Mouse (Mus musculus) CH12.LX (cell line): ENCODE results near the gene Gm49405. TPM values are rescaled to one million over a fixed set of nuclear protein-coding genes. Genes with fewer than 3 reads are reported as not detected.

Source experiments
- DNase-seq: peaks from one replicate; pipeline ENCODE4 v3.0.0-alpha.2; 2013; ENCODE audit errors: extremely low read depth
- H3K27ac ChIP-seq: 2 replicates; pipeline ENCODE4 v1.5.1; 2012; ENCODE audit warnings: low read depth, mild to moderate bottlenecking, control low read depth, moderate library complexity; ENCODE audit not compliant: insufficient read depth
- H3K27me3 ChIP-seq: replicated peaks from 2 replicates; pipeline ENCODE3; 2012; ENCODE audit warnings: inconsistent platforms
- H3K36me3 ChIP-seq, 2 experiments: replicated peaks in 1 of 2; 2 replicates each; pipeline versions ENCODE3 to v1.6.1; 2012; ENCODE audit warnings: inconsistent platforms in 1 of 2, low read length in 1 of 2, mild to moderate bottlenecking in 1 of 2, mixed read lengths in 1 of 2, moderate library complexity in 1 of 2; ENCODE audit not compliant: control insufficient read depth in 1 of 2, insufficient read depth in 1 of 2
- H3K4me1 ChIP-seq, 2 experiments: 2 replicates each; pipeline ENCODE4 v1.6.1; 2012; ENCODE audit warnings: inconsistent platforms in 1 of 2, moderate library complexity in 1 of 2; ENCODE audit not compliant: insufficient read depth in 2 of 2, control insufficient read depth in 1 of 2
- H3K4me2 ChIP-seq: 2 replicates; pipeline ENCODE4 v1.6.1; 2012; ENCODE audit warnings: low read depth, mild to moderate bottlenecking, control low read depth; ENCODE audit not compliant: poor library complexity, insufficient read depth, severe bottlenecking
- H3K4me3 ChIP-seq, 3 experiments: fragments of 150-350 bp in 1 of 3; sonication (generic) in 1 of 3; replicated peaks in 1 of 3; 2 replicates each; pipeline versions ENCODE3 to v1.5.1; 2011 to 2012; ENCODE audit warnings: low read depth in 2 of 3, low read length in 2 of 3, mild to moderate bottlenecking in 2 of 3, moderate library complexity in 2 of 3, control low read depth in 1 of 3, improper control_type of control experiment in 1 of 3, inconsistent platforms in 1 of 3, mixed read lengths in 1 of 3; ENCODE audit not compliant: poor library complexity in 1 of 3
- H3K79me2 ChIP-seq: replicated peaks from 2 replicates; pipeline ENCODE4 v1.6.1; 2012; ENCODE audit warnings: mild to moderate bottlenecking, moderate library complexity; ENCODE audit not compliant: control insufficient read depth, poor library complexity, insufficient read depth, severe bottlenecking; ENCODE audit errors: extremely low read depth
- H3K9ac ChIP-seq: 2 replicates; pipeline ENCODE4 v1.6.1; 2012; ENCODE audit warnings: low read depth, mild to moderate bottlenecking, control low read depth, moderate library complexity; ENCODE audit not compliant: insufficient read depth
- H3K9me3 ChIP-seq: replicated peaks from 2 replicates; pipeline ENCODE3; 2012; ENCODE audit warnings: low read length, inconsistent platforms, mixed read lengths
- CHD1 ChIP-seq: IDR thresholded peaks from 2 replicates; pipeline ENCODE4 v1.6.1; 2012; ENCODE audit warnings: low read depth, low read length, improper control_type of control experiment, inconsistent platforms
- CHD2 ChIP-seq: IDR thresholded peaks from 2 replicates; pipeline ENCODE4 v1.6.1; 2011; ENCODE audit warnings: low read length, improper control_type of control experiment
- CTCF ChIP-seq, 2 experiments: IDR thresholded peaks in 1 of 2; conservative IDR thresholded peaks in 1 of 2; 2 replicates each; pipeline ENCODE4 v1.5.1; 2011 to 2012; ENCODE audit warnings: low read depth in 2 of 2, low read length in 2 of 2, improper control_type of control experiment in 1 of 2, inconsistent platforms in 1 of 2, mild to moderate bottlenecking in 1 of 2, moderate library complexity in 1 of 2
- ELF1 ChIP-seq: IDR thresholded peaks from 2 replicates; pipeline ENCODE4 v1.6.1; 2014; ENCODE audit warnings: low read depth, mild to moderate bottlenecking, inconsistent platforms, low read length, improper control_type of control experiment
- EP300 ChIP-seq: IDR thresholded peaks from 2 replicates; pipeline ENCODE4 v1.6.1; 2011; ENCODE audit warnings: low read length, improper control_type of control experiment
- GABPA ChIP-seq: IDR thresholded peaks from 2 replicates; pipeline ENCODE4 v1.6.1; 2012; ENCODE audit warnings: low read depth, low read length, improper control_type of control experiment, inconsistent platforms; ENCODE audit not compliant: insufficient replicate concordance
- HCFC1 ChIP-seq: IDR thresholded peaks from 2 replicates; pipeline ENCODE4 v1.6.1; 2012; ENCODE audit warnings: low read depth, mild to moderate bottlenecking, inconsistent platforms, low read length, improper control_type of control experiment
- IRF4 ChIP-seq: IDR thresholded peaks from 2 replicates; pipeline ENCODE4 v1.6.1; 2014; ENCODE audit warnings: low read depth, mild to moderate bottlenecking, inconsistent platforms, low read length, improper control_type of control experiment
- JUN ChIP-seq: IDR thresholded peaks from 2 replicates; pipeline ENCODE4 v1.6.1; 2011; ENCODE audit warnings: low read depth, mild to moderate bottlenecking, low read length, improper control_type of control experiment, moderate library complexity; ENCODE audit not compliant: insufficient read depth
- JUND ChIP-seq: conservative IDR thresholded peaks from 2 replicates; pipeline ENCODE4 v1.6.1; 2011; ENCODE audit warnings: low read depth, low read length, improper control_type of control experiment
- KAT2A ChIP-seq: IDR thresholded peaks from 2 replicates; pipeline ENCODE4 v1.6.1; 2012; ENCODE audit warnings: low read length, improper control_type of control experiment, inconsistent platforms; ENCODE audit not compliant: insufficient replicate concordance
- MAX ChIP-seq: IDR thresholded peaks from 2 replicates; pipeline ENCODE4 v1.6.1; 2011; ENCODE audit warnings: low read length, improper control_type of control experiment
- MAZ ChIP-seq: IDR thresholded peaks from 2 replicates; pipeline ENCODE4 v1.6.1; 2012; ENCODE audit warnings: low read depth, mild to moderate bottlenecking, inconsistent platforms, low read length, improper control_type of control experiment, moderate library complexity
- MEF2A ChIP-seq: IDR thresholded peaks from 2 replicates; pipeline ENCODE4 v1.6.1; 2014; ENCODE audit warnings: low read depth, mild to moderate bottlenecking, inconsistent platforms, low read length, improper control_type of control experiment, borderline replicate concordance
- MXI1 ChIP-seq: IDR thresholded peaks from 2 replicates; pipeline ENCODE4 v1.6.1; 2011; ENCODE audit warnings: mild to moderate bottlenecking, low read depth, low read length, improper control_type of control experiment
- MYC ChIP-seq: IDR thresholded peaks from 2 replicates; pipeline ENCODE4 v1.6.1; 2011; ENCODE audit warnings: low read depth, mild to moderate bottlenecking, improper control_type of control experiment, low read length
- NELFE ChIP-seq: IDR thresholded peaks from 2 replicates; pipeline ENCODE4 v1.6.1; 2011; ENCODE audit warnings: low read depth, low read length, improper control_type of control experiment
- PAX5 ChIP-seq: IDR thresholded peaks from 2 replicates; pipeline ENCODE4 v1.6.1; 2012; ENCODE audit warnings: low read length, inconsistent platforms, mixed read lengths
- POLR2A ChIP-seq: IDR thresholded peaks from 2 replicates; pipeline ENCODE4 v1.6.1; 2011; ENCODE audit warnings: low read depth, mild to moderate bottlenecking, improper control_type of control experiment, low read length
- RCOR1 ChIP-seq: conservative IDR thresholded peaks from 2 replicates; pipeline ENCODE4 v1.6.1; 2012; ENCODE audit warnings: low read depth, mild to moderate bottlenecking, inconsistent platforms, low read length, improper control_type of control experiment
- SIN3A ChIP-seq: IDR thresholded peaks from 2 replicates; pipeline ENCODE4 v1.6.1; 2012; ENCODE audit warnings: low read length, improper control_type of control experiment, inconsistent platforms
- SMC3 ChIP-seq: IDR thresholded peaks from 2 replicates; pipeline ENCODE4 v1.6.1; 2011; ENCODE audit warnings: low read depth, low read length, improper control_type of control experiment
- TCF12 ChIP-seq: IDR thresholded peaks from 2 replicates; pipeline ENCODE4 v1.6.1; 2014; ENCODE audit warnings: low read depth, mild to moderate bottlenecking, inconsistent platforms, low read length, improper control_type of control experiment
- USF1 ChIP-seq: IDR thresholded peaks from 2 replicates; pipeline ENCODE4 v1.6.1; 2014; ENCODE audit warnings: low read depth, mild to moderate bottlenecking, inconsistent platforms, low read length, improper control_type of control experiment
- ZKSCAN1 ChIP-seq: IDR thresholded peaks from 2 replicates; pipeline ENCODE4 v1.6.1; 2012; ENCODE audit warnings: low read depth, inconsistent platforms, low read length, improper control_type of control experiment, borderline replicate concordance
- dilution Hi-C: fragments of 300-500 bp; cut with MboI; formaldehyde crosslinking; loops from 2 replicates; pipeline ENCODE4 v1.14.3; 2020; ENCODE audit warnings: low sequenced_read_pairs; ENCODE audit not compliant: extremely low pct_unique_long_range_greater_than_20kb, extremely low pct_ligation_motif_present
- in situ Hi-C: fragments of 300-500 bp; cut with MboI; formaldehyde crosslinking; loops from 3 replicates; pipeline ENCODE4 v1.14.3; 2019; ENCODE audit warnings: low sequenced_read_pairs, low pct_ligation_motif_present, low pct_unique_long_range_greater_than_20kb, mixed read lengths
- polyA plus RNA-seq: library from polyadenylated mRNA; unstranded; fragments of >175 nt; gene quantifications from 2 replicates; pipeline ENCODE4 v1.2.1, GENCODE M21; 2012; ENCODE audit warnings: low read depth; ENCODE audit not compliant: insufficient read length
- total RNA-seq, 2 experiments: library from RNA; depleted of rRNA; stranded (reverse); fragments of 300-350 nt in 1 of 2; fragments of >200 nt in 1 of 2; gene quantifications; 2 replicates each; pipeline ENCODE4 v1.2.3; 2012 to 2014

Gm49405 gene
- total and polyA plus RNA-seq, 3 experiments, result 0.99 to 2.7 (median 2.0) TPM

DNA sequence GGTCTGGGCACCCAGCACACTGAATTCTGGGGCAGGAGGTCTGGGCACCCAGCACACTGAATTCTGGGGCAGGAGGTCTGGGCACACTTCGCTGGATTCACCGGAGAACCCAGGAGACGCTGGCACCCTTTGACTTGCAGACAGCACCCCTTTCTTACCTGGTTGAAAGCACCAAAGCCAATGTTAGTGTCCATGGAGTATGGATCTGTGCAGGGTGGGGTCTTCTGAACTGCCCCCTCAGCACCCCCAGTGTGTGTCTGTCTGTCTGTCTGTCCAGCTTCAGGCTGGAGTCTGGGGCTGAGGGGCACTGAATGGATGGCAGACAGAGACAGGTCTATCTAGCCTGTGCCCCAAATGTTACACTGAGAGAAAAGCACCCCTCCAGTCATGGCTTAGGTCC lies 8.9 kb upstream of the Gm49405 start:
- dilution Hi-C loops (no loop called here), in situ Hi-C loops (no loop called here)
- H3K27me3 ChIP-seq, result peaks cover 59% of the 10 kb centered on the region
- no peak overlapping the region for H3K4me2 ChIP-seq
- no peak for TF ChIP-seq USF1
- TF ChIP-seq MXI1, result no peak
- no peak for TF ChIP-seq ELF1
- TF ChIP-seq SIN3A, result no peak
- TF ChIP-seq MAZ, result no peak
- no peak for TF ChIP-seq CTCF (conservative IDR thresholded peaks at IDR 0.05 in 1 of 2, IDR thresholded peaks at IDR 0.05 in 1 of 2; ENCODE audit: low read depth in 2 of 2, low read length in 2 of 2)
- TF ChIP-seq NELFE, result no peak
- TF ChIP-seq MYC, result no peak
- TF ChIP-seq RCOR1, result no peak
- no peak for TF ChIP-seq IRF4
- no peak for TF ChIP-seq TCF12
- no peak for TF ChIP-seq SMC3
- H3K27ac ChIP-seq, result no peak overlapping the region
- H3K4me1 ChIP-seq, result peaks cover 0 to 3% of the 10 kb centered on the region in 2 experiments; a peak in 2 of 4 replicates
- peaks cover 7% of the 10 kb centered on the region for H3K9me3 ChIP-seq
- H3K4me3 ChIP-seq, result no peak overlapping the region
- no peaks in the 10 kb centered on the region for H3K36me3 ChIP-seq
- H3K9ac ChIP-seq, result no peak overlapping the region
- DNase-seq, result no peak
- H3K79me2 ChIP-seq, result no peaks in the 10 kb centered on the region

DNA sequence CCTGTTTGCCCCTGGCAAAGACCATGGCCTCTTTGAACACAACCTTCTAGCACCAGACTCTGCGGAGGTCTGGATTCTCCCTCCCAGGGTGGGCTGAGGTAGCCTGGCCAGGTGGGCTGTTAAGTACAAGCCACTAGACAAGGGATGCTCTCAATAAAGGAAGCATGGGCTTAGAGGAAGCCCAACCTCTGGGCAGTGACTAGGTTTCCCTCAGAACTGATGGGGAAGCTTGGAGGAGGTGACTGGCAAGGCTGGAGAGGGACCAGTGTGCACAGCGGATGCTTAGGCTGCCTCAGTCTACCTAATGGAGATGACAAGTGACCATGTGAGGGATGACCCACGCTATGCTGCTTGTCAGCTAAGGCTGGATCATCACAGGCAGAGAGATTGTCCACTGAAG lies 8.5 kb upstream of the Gm49405 start:
- H3K9me3 ChIP-seq, result peaks cover 7% of the 10 kb centered on the region
- H3K79me2 ChIP-seq, result no peaks in the 10 kb centered on the region
- dilution Hi-C loops, result no loop called here
- in situ Hi-C loops, result no loop called here
- peaks cover 56% of the 10 kb centered on the region for H3K27me3 ChIP-seq
- no peaks in the 10 kb centered on the region for H3K36me3 ChIP-seq
- TF ChIP-seq SIN3A, result no peak
- TF ChIP-seq KAT2A, result no peak
- TF ChIP-seq PAX5, result no peak
- no peak for TF ChIP-seq CTCF (conservative IDR thresholded peaks at IDR 0.05 in 1 of 2, IDR thresholded peaks at IDR 0.05 in 1 of 2; ENCODE audit: low read depth in 2 of 2, low read length in 2 of 2)
- no peak for TF ChIP-seq MAX
- no peak for TF ChIP-seq HCFC1
- TF ChIP-seq RCOR1, result no peak
- no peak for TF ChIP-seq CHD2
- TF ChIP-seq MEF2A, result no peak
- TF ChIP-seq JUN, result no peak
- TF ChIP-seq TCF12, result no peak
- no peak for TF ChIP-seq JUND
- TF ChIP-seq CHD1, result no peak
- no peak for TF ChIP-seq ZKSCAN1
- TF ChIP-seq POLR2A, result no peak
- TF ChIP-seq EP300, result no peak
- no peak for TF ChIP-seq GABPA
- H3K4me2 ChIP-seq, result no peak overlapping the region
- no peak for DNase-seq
- no peak overlapping the region for H3K27ac ChIP-seq
- H3K9ac ChIP-seq, result no peak overlapping the region
- H3K4me3 ChIP-seq, result no peak overlapping the region
- no peaks in the 10 kb centered on the region for H3K4me1 ChIP-seq
